Mouse (Mus musculus): Measurements from ENCODE around the gene Rnf141.

Gene Rnf141

DNA sequence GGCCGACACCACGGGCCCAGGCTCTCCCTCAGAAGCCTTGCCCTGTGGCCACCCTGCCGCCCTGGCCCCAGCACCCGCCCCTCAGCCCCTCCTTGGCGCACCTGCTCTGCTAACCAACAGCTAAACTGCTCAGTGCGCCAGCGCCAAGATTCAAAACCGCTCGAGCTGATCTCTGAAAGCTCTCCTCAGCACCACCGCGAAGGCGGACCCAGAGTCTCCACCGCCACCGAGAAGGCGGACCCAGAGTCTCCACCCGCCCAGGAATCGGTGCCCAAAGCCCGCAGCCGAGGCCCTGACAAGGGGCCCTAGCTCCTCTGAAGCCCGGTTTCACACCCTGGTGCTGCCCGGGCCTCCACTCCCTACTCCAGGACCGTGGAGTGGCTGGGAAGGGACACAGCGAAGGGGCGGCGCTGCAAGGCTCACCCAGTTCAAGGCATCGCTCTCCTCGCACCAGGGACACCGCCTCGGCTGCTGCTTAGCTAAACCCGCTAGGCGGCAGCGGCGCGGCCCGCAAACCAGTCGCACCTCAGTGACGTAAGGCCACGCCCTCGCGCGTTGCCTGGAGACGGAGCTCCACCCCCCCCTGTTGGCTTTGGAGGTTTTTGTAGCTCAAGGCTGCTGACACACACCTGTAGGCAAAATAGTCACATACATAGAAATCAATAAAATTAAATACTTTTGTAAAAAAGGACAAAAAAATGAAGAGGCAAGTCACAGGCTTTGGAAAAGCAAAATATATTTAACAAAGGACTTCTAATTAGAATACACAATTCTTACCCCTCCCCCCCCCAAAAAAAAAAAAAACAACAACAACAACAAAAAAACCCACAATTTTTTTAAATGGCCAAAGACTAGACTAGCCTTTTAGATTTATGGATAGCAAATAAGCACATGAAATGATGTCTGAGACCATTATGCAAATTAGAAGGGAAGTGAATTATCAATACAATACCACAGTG, at the start of gene Rnf141:
Rnf141 (minus strand) TSS at position 542 of the 959 bp plus-strand sequence.
- TF ChIP-seq POU5F1 (IDR thresholded peaks at IDR 0.05; ENCODE audit: borderline replicate concordance, low read length) (no peak), CTCF (conservative IDR thresholded peaks at IDR 0.05; ENCODE audit: low read length) (no peak), NANOG (IDR thresholded peaks at IDR 0.05; ENCODE audit: borderline replicate concordance, low read length) (no peak)
- Histone ChIP-seq H3K9me3 (ENCODE audit: low read length) (no peaks in the 10 kb centered on the region), H3K4me1 (replicated peaks; ENCODE audit: low read depth, low read length) (peaks cover 5% of the 10 kb centered on the region), H3K27me3 (ENCODE audit: insufficient read depth, low read length) (no peaks in the 10 kb centered on the region), H3K36me3 (ENCODE audit: insufficient read depth, low read length) (peaks cover 5% of the 10 kb centered on the region; the same call in 1 of the 2 replicates), H3K4me3 (replicated peaks; ENCODE audit: low read length) (peak within 1 kb of the TSS; percentile 93)

DNA sequence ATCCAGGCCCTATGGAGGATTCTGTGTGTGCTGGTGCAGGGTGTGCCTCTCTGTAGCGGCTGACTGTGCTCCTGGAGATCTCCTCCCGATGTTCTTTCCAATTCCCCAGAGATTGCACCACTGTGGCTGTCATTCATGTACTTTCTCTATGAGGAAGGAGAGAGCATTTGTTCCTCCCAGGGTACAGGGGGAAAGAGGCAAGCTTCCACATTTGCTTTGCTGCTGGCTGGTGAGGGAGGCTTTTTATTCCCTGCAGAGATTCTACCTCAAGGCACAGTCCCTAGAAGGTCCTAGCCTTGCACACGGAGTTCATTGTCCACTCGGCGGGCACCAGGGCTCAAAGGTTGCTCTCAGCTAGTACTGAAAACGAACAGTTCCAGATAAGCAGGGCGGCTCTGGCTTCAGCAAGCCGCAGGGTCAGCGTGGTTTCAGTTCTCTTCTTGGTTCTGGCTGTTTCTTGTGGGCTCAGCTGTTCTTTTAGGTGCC, 47.3 kb upstream of the Rnf141 start:
- TF ChIP-seq CTCF (conservative IDR thresholded peaks at IDR 0.05; ENCODE audit: low read length) (no peak), POU5F1 (IDR thresholded peaks at IDR 0.05; ENCODE audit: borderline replicate concordance, low read length) (no peak), NANOG (IDR thresholded peaks at IDR 0.05; ENCODE audit: borderline replicate concordance, low read length) (no peak)
- no peaks in the 10 kb centered on the region for H3K9me3 ChIP-seq (ENCODE audit: low read length)

DNA sequence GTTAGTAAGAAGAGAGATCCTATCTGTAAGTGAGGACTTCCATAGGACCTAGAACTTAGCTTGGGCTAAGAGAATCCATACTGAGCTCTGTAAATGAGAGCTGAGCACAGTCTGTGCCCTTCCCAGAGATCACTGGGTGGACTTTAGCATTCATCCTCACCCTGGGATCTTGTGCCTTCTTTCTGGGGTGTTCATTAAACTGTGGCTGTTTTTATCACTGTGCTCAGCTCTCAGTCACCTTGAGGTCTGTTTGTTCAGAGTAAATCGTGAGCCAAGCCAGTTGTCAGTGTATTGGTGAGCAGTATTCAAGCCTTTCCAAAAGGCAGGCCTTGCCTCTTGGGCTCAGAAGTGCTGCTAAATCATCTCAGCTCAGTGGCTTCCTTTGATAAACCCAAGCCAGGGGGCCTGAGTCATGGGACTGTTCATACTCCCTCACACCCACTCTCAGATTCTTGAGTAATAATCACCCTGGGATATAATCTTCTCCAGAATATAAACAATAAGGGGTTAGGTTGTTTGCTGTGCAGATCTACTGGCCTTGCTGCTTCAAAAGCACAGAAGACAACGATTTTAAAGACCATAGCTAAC, 37.6 kb upstream of the Rnf141 start:
- no peaks in the 10 kb centered on the region for H3K4me1 ChIP-seq (replicated peaks; ENCODE audit: low read depth, low read length)
- peaks cover 4% of the 10 kb centered on the region; the same call in 1 of the 2 replicates for H3K27me3 ChIP-seq (ENCODE audit: insufficient read depth, low read length)
- H3K9me3 ChIP-seq (ENCODE audit: low read length), result peaks cover 13% of the 10 kb centered on the region
- no peak overlapping the region for H3K4me3 ChIP-seq (replicated peaks; ENCODE audit: low read length)
- TF ChIP-seq NANOG (IDR thresholded peaks at IDR 0.05; ENCODE audit: borderline replicate concordance, low read length), result no peak
- TF ChIP-seq POU5F1 (IDR thresholded peaks at IDR 0.05; ENCODE audit: borderline replicate concordance, low read length), result no peak
- no peak for TF ChIP-seq CTCF (conservative IDR thresholded peaks at IDR 0.05; ENCODE audit: low read length)
- H3K36me3 ChIP-seq (ENCODE audit: insufficient read depth, low read length), result no peaks in the 10 kb centered on the region

More for the DNA sequence above, 47.3 kb upstream of the Rnf141 start:
- peaks cover 5% of the 10 kb centered on the region for H3K4me1 ChIP-seq (replicated peaks; ENCODE audit: low read depth, low read length)
- H3K27me3 ChIP-seq (ENCODE audit: insufficient read depth, low read length), result peaks cover 7% of the 10 kb centered on the region
- H3K36me3 ChIP-seq (ENCODE audit: insufficient read depth, low read length), result no peaks in the 10 kb centered on the region
- H3K4me3 ChIP-seq (replicated peaks; ENCODE audit: low read length), result no peak overlapping the region

DNA sequence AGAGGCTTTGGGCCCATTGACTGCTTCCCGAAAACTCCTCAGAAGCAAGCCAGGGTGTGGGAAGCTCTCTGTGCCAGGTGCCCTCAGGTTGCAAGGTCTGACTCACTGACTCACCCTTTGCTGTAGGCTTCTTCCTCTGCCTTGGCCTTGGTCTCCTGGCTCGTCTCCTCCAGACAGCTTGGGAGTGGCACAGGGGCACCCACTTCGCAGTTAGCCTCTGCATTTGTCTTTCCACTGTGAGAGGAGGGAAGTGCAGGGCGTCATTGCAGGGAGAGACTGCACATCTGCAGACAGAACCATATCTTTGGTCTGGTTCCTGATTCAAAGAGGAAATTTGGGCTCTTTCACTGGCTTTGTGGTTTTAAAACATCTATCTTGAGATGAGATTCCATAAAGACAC, 33.8 kb upstream of the Rnf141 start:
- TF ChIP-seq NANOG (IDR thresholded peaks at IDR 0.05; ENCODE audit: borderline replicate concordance, low read length) (no peak), CTCF (conservative IDR thresholded peaks at IDR 0.05; ENCODE audit: low read length) (no peak), POU5F1 (IDR thresholded peaks at IDR 0.05; ENCODE audit: borderline replicate concordance, low read length) (no peak)
- H3K4me1 ChIP-seq (replicated peaks; ENCODE audit: low read depth, low read length), result peaks cover 7% of the 10 kb centered on the region
- H3K4me3 ChIP-seq (replicated peaks; ENCODE audit: low read length), result no peak overlapping the region
- no peaks in the 10 kb centered on the region for H3K36me3 ChIP-seq (ENCODE audit: insufficient read depth, low read length)
- H3K27me3 ChIP-seq (ENCODE audit: insufficient read depth, low read length), result no peaks in the 10 kb centered on the region
- peaks cover 19% of the 10 kb centered on the region for H3K9me3 ChIP-seq (ENCODE audit: low read length)

DNA sequence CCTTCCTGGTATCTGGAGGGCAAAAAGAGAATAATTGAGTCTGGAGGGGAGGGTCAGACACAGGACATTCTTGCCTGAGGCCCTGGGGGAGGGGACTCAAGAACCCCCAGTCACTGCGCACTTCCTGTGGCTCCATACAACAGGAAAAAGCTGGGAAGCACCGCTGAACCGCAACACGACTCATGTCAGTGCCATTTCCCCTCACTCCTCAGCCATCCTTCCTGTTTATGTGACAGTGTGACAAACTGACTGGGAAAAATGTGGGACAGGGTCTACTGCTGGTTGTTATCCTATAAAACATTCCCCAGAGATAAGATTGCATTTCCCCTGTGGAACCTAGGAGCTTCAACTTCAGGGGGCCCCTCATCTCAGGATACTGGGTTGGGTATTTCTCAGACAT, 32.7 kb upstream of the Rnf141 start:
- TF ChIP-seq CTCF (conservative IDR thresholded peaks at IDR 0.05; ENCODE audit: low read length) (no peak), POU5F1 (IDR thresholded peaks at IDR 0.05; ENCODE audit: borderline replicate concordance, low read length) (no peak), NANOG (IDR thresholded peaks at IDR 0.05; ENCODE audit: borderline replicate concordance, low read length) (no peak)
- peaks cover 7% of the 10 kb centered on the region for H3K4me1 ChIP-seq (replicated peaks; ENCODE audit: low read depth, low read length)
- no peaks in the 10 kb centered on the region for H3K27me3 ChIP-seq (ENCODE audit: insufficient read depth, low read length)
- no peaks in the 10 kb centered on the region for H3K36me3 ChIP-seq (ENCODE audit: insufficient read depth, low read length)
- no peak overlapping the region for H3K4me3 ChIP-seq (replicated peaks; ENCODE audit: low read length)
- peaks cover 19% of the 10 kb centered on the region for H3K9me3 ChIP-seq (ENCODE audit: low read length)

DNA sequence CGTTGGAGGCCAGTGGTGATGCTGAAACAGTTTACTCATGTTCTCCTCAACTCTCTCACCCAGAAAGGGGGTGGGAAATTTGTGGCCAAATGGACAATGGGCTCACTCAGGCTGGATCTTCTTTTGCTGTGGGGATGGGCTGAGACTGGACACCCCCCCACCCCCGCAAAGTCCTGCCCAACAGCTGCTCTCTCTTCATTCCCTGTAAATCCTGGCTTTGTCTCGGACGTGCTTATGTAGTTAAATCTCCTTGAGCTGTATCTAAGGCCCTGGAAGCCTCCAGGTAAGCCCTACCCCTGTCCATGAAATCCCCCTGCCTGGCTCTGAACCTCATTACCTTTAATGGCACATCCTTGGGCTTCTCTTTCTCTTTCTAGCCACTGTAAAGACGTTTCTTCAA, 24.6 kb upstream of the Rnf141 start:
- Histone ChIP-seq H3K36me3 (ENCODE audit: insufficient read depth, low read length) (no peaks in the 10 kb centered on the region), H3K4me3 (replicated peaks; ENCODE audit: low read length) (no peak overlapping the region), H3K9me3 (ENCODE audit: low read length) (no peaks in the 10 kb centered on the region), H3K27me3 (ENCODE audit: insufficient read depth, low read length) (no peaks in the 10 kb centered on the region), H3K4me1 (replicated peaks; ENCODE audit: low read depth, low read length) (peaks cover 21% of the 10 kb centered on the region)
- no peak for TF ChIP-seq CTCF (conservative IDR thresholded peaks at IDR 0.05; ENCODE audit: low read length)
- TF ChIP-seq NANOG (IDR thresholded peaks at IDR 0.05; ENCODE audit: borderline replicate concordance, low read length), result no peak
- no peak for TF ChIP-seq POU5F1 (IDR thresholded peaks at IDR 0.05; ENCODE audit: borderline replicate concordance, low read length)

DNA sequence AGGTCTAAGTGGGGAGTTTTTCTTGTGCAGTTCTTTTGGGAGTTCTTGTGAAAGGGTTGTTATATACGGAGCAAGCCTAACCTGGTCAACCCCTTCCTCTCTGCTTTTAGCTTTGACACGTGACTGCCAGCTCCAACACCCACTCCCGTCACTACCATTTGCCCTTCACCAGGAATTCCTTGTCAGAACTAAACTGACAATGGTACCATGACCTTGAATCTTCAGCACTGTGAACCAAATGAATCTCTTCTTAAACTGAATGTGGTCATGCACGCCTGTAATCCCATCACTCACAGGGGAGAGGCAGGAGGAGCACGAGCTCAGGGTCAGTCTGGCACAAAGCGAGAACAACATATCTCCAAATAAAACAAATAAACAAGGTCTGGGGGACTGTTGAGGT, 22.9 kb upstream of the Rnf141 start:
- Histone ChIP-seq H3K27me3 (ENCODE audit: insufficient read depth, low read length) (0 out of 2 replicates have a peak, but pooled peaks cover 2% of the 10 kb centered on the region), H3K4me3 (replicated peaks; ENCODE audit: low read length) (no peak overlapping the region), H3K9me3 (ENCODE audit: low read length) (no peaks in the 10 kb centered on the region), H3K36me3 (ENCODE audit: insufficient read depth, low read length) (no peaks in the 10 kb centered on the region), H3K4me1 (replicated peaks; ENCODE audit: low read depth, low read length) (peaks cover 21% of the 10 kb centered on the region)
- TF ChIP-seq NANOG (IDR thresholded peaks at IDR 0.05; ENCODE audit: borderline replicate concordance, low read length) (no peak; the same call in 1 of the 2 replicates), CTCF (conservative IDR thresholded peaks at IDR 0.05; ENCODE audit: low read length) (no peak), POU5F1 (IDR thresholded peaks at IDR 0.05; ENCODE audit: borderline replicate concordance, low read length) (no peak)

DNA sequence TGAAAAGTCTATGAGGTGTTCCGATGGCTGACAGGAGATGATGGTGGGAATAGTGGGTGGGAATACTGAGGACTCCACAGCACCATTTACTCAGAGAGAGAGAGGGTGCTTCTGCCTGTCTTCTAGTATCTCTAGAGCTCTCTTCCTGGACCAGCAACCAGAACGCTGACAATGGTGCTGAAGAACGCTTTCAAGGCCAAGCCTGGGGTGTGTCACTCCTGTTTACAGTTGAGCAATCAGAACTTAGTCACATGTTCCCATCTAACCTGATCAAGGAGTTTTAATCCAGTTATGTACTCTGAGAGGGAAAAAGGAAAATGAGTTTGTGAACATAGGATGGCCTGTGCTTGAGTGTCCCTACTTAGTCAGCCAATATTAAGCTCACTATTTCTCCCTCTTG, 21.8 kb upstream of the Rnf141 start:
- TF ChIP-seq POU5F1 (IDR thresholded peaks at IDR 0.05; ENCODE audit: borderline replicate concordance, low read length) (no peak), NANOG (IDR thresholded peaks at IDR 0.05; ENCODE audit: borderline replicate concordance, low read length) (no peak), CTCF (conservative IDR thresholded peaks at IDR 0.05; ENCODE audit: low read length) (no peak)
- Histone ChIP-seq H3K4me1 (replicated peaks; ENCODE audit: low read depth, low read length) (peaks cover 21% of the 10 kb centered on the region), H3K4me3 (replicated peaks; ENCODE audit: low read length) (no peak overlapping the region), H3K36me3 (ENCODE audit: insufficient read depth, low read length) (no peaks in the 10 kb centered on the region), H3K9me3 (ENCODE audit: low read length) (no peaks in the 10 kb centered on the region), H3K27me3 (ENCODE audit: insufficient read depth, low read length) (0 out of 2 replicates have a peak, but pooled peaks cover 2% of the 10 kb centered on the region)
